Mouse (Mus musculus): Measurements from ENCODE around the gene Bcl2l1. TPM values are rescaled to one million over a fixed set of nuclear protein-coding genes. Genes with fewer than 3 reads are reported as not detected.

Gene Bcl2l1
- polyA plus RNA-seq, 1 experiment from 2014 or later: 95.6 TPM

GRCm38 (mm10) chr2:152776019-152776418, 55.5 kb downstream of the Bcl2l1 start:
- 82% methylated on average over 3 of the region's 3 CpGs for WGBS
- peaks cover 7% of the 10 kb centered on the region; the same call in 1 of the 2 replicates for H3K36me3 ChIP-seq (ENCODE audit: insufficient read depth, low read length)
- no peak for ATAC-seq (replicated peaks; ENCODE audit: low FRiP score, low read depth)

GRCm38 (mm10) chr2:152775357-152775756, 56.2 kb downstream of the Bcl2l1 start:
- Histone ChIP-seq H3K27me3 (ENCODE audit: insufficient read depth, low read length) (no peaks in the 10 kb centered on the region), H3K4me3 (replicated peaks; ENCODE audit: low read depth, low read length) (no peak overlapping the region), H3K27ac (no peak overlapping the region), H3K36me3 (ENCODE audit: insufficient read depth, low read length) (peaks cover 2% of the 10 kb centered on the region; the same call in 1 of the 2 replicates), H3K4me2 (ENCODE audit: low read length) (no peak overlapping the region), H3K9me3 (replicated peaks; ENCODE audit: low read length) (no peaks in the 10 kb centered on the region), H3K9ac (ENCODE audit: low read depth, low read length) (no peak overlapping the region), H3K4me1 (replicated peaks; ENCODE audit: insufficient read depth, low read length) (no peaks in the 10 kb centered on the region)
- ATAC-seq (replicated peaks; ENCODE audit: low FRiP score, low read depth): no peak
- TF ChIP-seq CTCF (IDR thresholded peaks at IDR 0.05; ENCODE audit: low read depth): no peak
- no peak for DNase-seq (ENCODE audit: low spot score)
- 84% methylated on average over 4 of the region's 4 CpGs for WGBS

More at GRCm38 (mm10) chr2:152776019-152776418, 55.5 kb downstream of the Bcl2l1 start:
- no peak overlapping the region for H3K9ac ChIP-seq (ENCODE audit: low read depth, low read length)
- DNase-seq (ENCODE audit: low spot score): no peak
- H3K4me2 ChIP-seq (ENCODE audit: low read length): no peak overlapping the region
- TF ChIP-seq CTCF (IDR thresholded peaks at IDR 0.05; ENCODE audit: low read depth): no peak
- no peaks in the 10 kb centered on the region for H3K9me3 ChIP-seq (replicated peaks; ENCODE audit: low read length)
- H3K4me3 ChIP-seq (replicated peaks; ENCODE audit: low read depth, low read length): no peak overlapping the region
- H3K4me1 ChIP-seq (replicated peaks; ENCODE audit: insufficient read depth, low read length): no peaks in the 10 kb centered on the region
- no peaks in the 10 kb centered on the region for H3K27me3 ChIP-seq (ENCODE audit: insufficient read depth, low read length)
- H3K27ac ChIP-seq: no peak overlapping the region

GRCm38 (mm10) chr2:152772231-152772630, 59.3 kb downstream of the Bcl2l1 start:
- Histone ChIP-seq H3K4me3 (replicated peaks; ENCODE audit: low read depth, low read length) (no peak overlapping the region), H3K4me2 (ENCODE audit: low read length) (no peak overlapping the region), H3K9me3 (replicated peaks; ENCODE audit: low read length) (no peaks in the 10 kb centered on the region), H3K27ac (peak overlapping the region; percentile 20; the same call in 1 of the 2 replicates), H3K36me3 (ENCODE audit: insufficient read depth, low read length) (no peaks in the 10 kb centered on the region), H3K9ac (ENCODE audit: low read depth, low read length) (no peak overlapping the region), H3K27me3 (ENCODE audit: insufficient read depth, low read length) (no peaks in the 10 kb centered on the region), H3K4me1 (replicated peaks; ENCODE audit: insufficient read depth, low read length) (no peaks in the 10 kb centered on the region)
- no peak for TF ChIP-seq CTCF (IDR thresholded peaks at IDR 0.05; ENCODE audit: low read depth)
- ATAC-seq (replicated peaks; ENCODE audit: low FRiP score, low read depth): no peak
- no peak for DNase-seq (ENCODE audit: low spot score)
- 10% methylated on average over 1 of the region's 1 CpGs for WGBS

GRCm38 (mm10) chr2:152771571-152771970, 60.0 kb downstream of the Bcl2l1 start:
- H3K4me2 ChIP-seq (ENCODE audit: low read length): no peak overlapping the region
- 75% methylated on average over 9 of the region's 9 CpGs for WGBS

GRCm38 (mm10) chr2:152769677-152770076, 61.9 kb downstream of the Bcl2l1 start:
- Histone ChIP-seq H3K27ac (no peak overlapping the region), H3K4me2 (ENCODE audit: low read length) (no peak overlapping the region), H3K36me3 (ENCODE audit: insufficient read depth, low read length) (no peaks in the 10 kb centered on the region), H3K9me3 (replicated peaks; ENCODE audit: low read length) (no peaks in the 10 kb centered on the region), H3K27me3 (ENCODE audit: insufficient read depth, low read length) (no peaks in the 10 kb centered on the region), H3K4me1 (replicated peaks; ENCODE audit: insufficient read depth, low read length) (0 out of 2 replicates have a peak, but pooled peaks cover under 1% of the 10 kb centered on the region), H3K4me3 (replicated peaks; ENCODE audit: low read depth, low read length) (no peak overlapping the region), H3K9ac (ENCODE audit: low read depth, low read length) (no peak overlapping the region)
- ATAC-seq (replicated peaks; ENCODE audit: low FRiP score, low read depth): no peak
- no peak for TF ChIP-seq CTCF (IDR thresholded peaks at IDR 0.05; ENCODE audit: low read depth)
- DNase-seq (ENCODE audit: low spot score): no peak
- 80% methylated on average over 7 of the region's 7 CpGs for WGBS

More at GRCm38 (mm10) chr2:152771571-152771970, 60.0 kb downstream of the Bcl2l1 start:
- Histone ChIP-seq H3K4me1 (replicated peaks; ENCODE audit: insufficient read depth, low read length) (no peaks in the 10 kb centered on the region), H3K9me3 (replicated peaks; ENCODE audit: low read length) (no peaks in the 10 kb centered on the region), H3K27me3 (ENCODE audit: insufficient read depth, low read length) (no peaks in the 10 kb centered on the region), H3K4me3 (replicated peaks; ENCODE audit: low read depth, low read length) (no peak overlapping the region), H3K27ac (peak overlapping the region; percentile 20; the same call in 1 of the 2 replicates), H3K9ac (ENCODE audit: low read depth, low read length) (no peak overlapping the region), H3K36me3 (ENCODE audit: insufficient read depth, low read length) (no peaks in the 10 kb centered on the region)
- no peak for TF ChIP-seq CTCF (IDR thresholded peaks at IDR 0.05; ENCODE audit: low read depth)
- DNase-seq (ENCODE audit: low spot score) (no peak), ATAC-seq (replicated peaks; ENCODE audit: low FRiP score, low read depth) (no peak; the same call in 1 of the 2 replicates)

- ATAC-seq (replicated peaks; ENCODE audit: low FRiP score, low read depth) (no peak), DNase-seq (ENCODE audit: low spot score) (peak; percentile 82)
- TF ChIP-seq CTCF (IDR thresholded peaks at IDR 0.05; ENCODE audit: low read depth): peak; percentile 74
- Histone ChIP-seq H3K9me3 (replicated peaks; ENCODE audit: low read length) (no peaks in the 10 kb centered on the region), H3K4me1 (replicated peaks; ENCODE audit: insufficient read depth, low read length) (peaks cover 10% of the 10 kb centered on the region), H3K36me3 (ENCODE audit: insufficient read depth, low read length) (no peaks in the 10 kb centered on the region), H3K4me2 (ENCODE audit: low read length) (no peak overlapping the region), H3K4me3 (replicated peaks; ENCODE audit: low read depth, low read length) (no peak overlapping the region), H3K27me3 (ENCODE audit: insufficient read depth, low read length) (no peaks in the 10 kb centered on the region), H3K9ac (ENCODE audit: low read depth, low read length) (no peak overlapping the region), H3K27ac (no peak overlapping the region)
- WGBS: 59% methylated on average over 12 of the region's 12 CpGs
Observed at GRCm38 (mm10) chr2:152767618-152768271, 63.8 kb downstream of the Bcl2l1 start.

Data from kidney, postnatal 0 days (tissue).